Mouse (Mus musculus): ENCODE data around the gene Rgp1. TPM values are rescaled to one million over a fixed set of nuclear protein-coding genes. Genes with fewer than 3 reads are reported as not detected.

Rgp1 gene
- polyA plus RNA-seq, 1 experiment from 2014 or later, result 31.5 TPM

DNA sequence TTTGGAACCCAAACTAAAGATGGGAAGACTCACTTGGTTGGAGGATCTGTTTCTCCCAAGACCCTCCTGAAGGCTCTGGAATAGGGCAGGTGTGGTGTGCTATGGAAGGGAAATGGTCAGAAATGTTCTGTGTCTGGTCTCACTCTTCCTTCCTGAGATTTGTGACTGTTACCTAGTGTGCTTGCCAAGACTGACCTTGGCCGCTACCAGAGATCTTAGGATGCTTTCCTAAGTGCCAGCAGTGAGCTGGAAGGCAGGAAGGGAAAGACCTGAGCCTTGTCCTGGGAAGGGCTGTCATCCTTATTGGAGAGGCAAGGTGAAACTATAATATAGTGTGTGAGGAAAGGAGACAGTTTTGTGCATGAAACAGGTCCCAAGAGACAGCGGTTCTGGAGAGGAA is 55.2 kb downstream of the Rgp1 start:
- Histone ChIP-seq H3K4me2 (peak overlapping the region; percentile 83), H3K27ac (no peak overlapping the region), H3K4me3 (no peak overlapping the region), H3K27me3 (no peaks in the 10 kb centered on the region), H3K9me3 (no peaks in the 10 kb centered on the region), H3K36me3 (no peaks in the 10 kb centered on the region), H3K4me1 (replicated peaks) (peaks cover 59% of the 10 kb centered on the region), H3K9ac (peak overlapping the region; percentile 86; the same call in 1 of the 2 replicates)
- 100% methylated on average over 2 of the region's 2 CpGs for WGBS
- ATAC-seq (ENCODE audit: low FRiP score), result no peak

- WGBS, result 91% methylated on average over 7 of the region's 7 CpGs
- Histone ChIP-seq H3K27ac (no peak overlapping the region), H3K36me3 (no peaks in the 10 kb centered on the region), H3K4me1 (replicated peaks) (peaks cover 58% of the 10 kb centered on the region), H3K9me3 (no peaks in the 10 kb centered on the region), H3K4me2 (no peak overlapping the region; the same call in 1 of the 2 replicates), H3K4me3 (no peak overlapping the region), H3K27me3 (no peaks in the 10 kb centered on the region), H3K9ac (peak overlapping the region; percentile 29; the same call in 1 of the 2 replicates)
- no peak for ATAC-seq (ENCODE audit: low FRiP score)
Observed at GRCm38 (mm10) chr4:43634621-43635374, 56.3 kb downstream of the Rgp1 start.

DNA sequence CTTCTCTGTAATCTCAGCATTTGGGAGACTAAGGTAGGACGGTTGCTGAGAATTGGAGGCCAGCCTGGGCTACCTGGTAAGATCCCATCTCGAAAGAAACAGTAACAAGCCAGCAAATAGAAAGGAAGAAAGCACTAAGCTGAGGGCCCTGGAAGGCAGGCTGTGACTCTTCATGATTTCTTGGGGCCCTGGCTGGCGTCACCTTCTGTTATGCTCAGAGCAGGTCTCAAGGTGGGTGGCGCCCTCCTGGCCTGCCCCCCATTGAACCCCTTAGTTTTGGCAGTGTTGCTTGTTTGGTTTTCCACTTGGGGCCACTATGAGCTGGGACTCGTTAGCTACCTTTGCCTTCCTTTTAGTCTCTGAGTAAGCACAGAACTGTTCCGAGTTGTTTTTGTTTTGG is 58.2 kb downstream of the Rgp1 start:
- Histone ChIP-seq H3K9ac (no peak overlapping the region), H3K36me3 (peaks cover 6% of the 10 kb centered on the region; the same call in 1 of the 2 replicates), H3K27ac (no peak overlapping the region), H3K4me1 (replicated peaks) (peaks cover 44% of the 10 kb centered on the region), H3K4me3 (no peak overlapping the region), H3K27me3 (no peaks in the 10 kb centered on the region), H3K4me2 (no peak overlapping the region), H3K9me3 (no peaks in the 10 kb centered on the region)
- no peak for ATAC-seq (ENCODE audit: low FRiP score)
- 82% methylated on average over 6 of the region's 6 CpGs for WGBS

Small RNA genes lying within 50 kb of the gene (microRNA-seq; reads per million reads assigned to microRNA genes)
- not detected for gene Gm25262

Other genes with a start within 250 kb of the Rgp1 start
- gene Rusc2, start 196.7 kb upstream of the Rgp1 start, polyA plus RNA-seq (2015; fragmentation: Nextera tagmentation; extraction: Ambion mirVana), result 70.8 and 75.4 TPM in 2 replicates
- 0.71 and 1.4 TPM in 2 replicates for gene Fam166b, start 149.6 kb upstream of the Rgp1 start, polyA plus RNA-seq (2015; fragmentation: Nextera tagmentation; extraction: Ambion mirVana)
- gene Tesk1, start 136.8 kb upstream of the Rgp1 start, polyA plus RNA-seq (2015; fragmentation: Nextera tagmentation; extraction: Ambion mirVana), result 8.7 and 9.7 TPM in 2 replicates
- gene Cd72, start 124.1 kb upstream of the Rgp1 start, polyA plus RNA-seq (2015; fragmentation: Nextera tagmentation; extraction: Ambion mirVana), result 3.5 and 4.7 TPM in 2 replicates
- not detected in 2 replicates for gene Sit1, start 95.0 kb upstream of the Rgp1 start, polyA plus RNA-seq (2015; fragmentation: Nextera tagmentation; extraction: Ambion mirVana)
- 65.1 and 69.0 TPM in 2 replicates for gene Ccdc107, start 85.8 kb upstream of the Rgp1 start, polyA plus RNA-seq (2015; fragmentation: Nextera tagmentation; extraction: Ambion mirVana)
- 8.4 and 8.9 TPM in 2 replicates for gene Arhgef39, start 79.0 kb upstream of the Rgp1 start, polyA plus RNA-seq (2015; fragmentation: Nextera tagmentation; extraction: Ambion mirVana)
- gene Car9, start 71.7 kb upstream of the Rgp1 start, polyA plus RNA-seq (2015; fragmentation: Nextera tagmentation; extraction: Ambion mirVana), result 0.19 and 0.25 TPM in 2 replicates
- gene Tpm2, start 55.0 kb upstream of the Rgp1 start, polyA plus RNA-seq (2015; fragmentation: Nextera tagmentation; extraction: Ambion mirVana), result 18.8 and 20.9 TPM in 2 replicates
- gene Creb3, start 16.4 kb upstream of the Rgp1 start, polyA plus RNA-seq (2015; fragmentation: Nextera tagmentation; extraction: Ambion mirVana), result 79.3 and 80.9 TPM in 2 replicates
- gene Tln1, start 16.0 kb upstream of the Rgp1 start, polyA plus RNA-seq (2015; fragmentation: Nextera tagmentation; extraction: Ambion mirVana), result 64.5 and 66.2 TPM in 2 replicates
- gene Gba2, start 158 bp downstream of the Rgp1 start, polyA plus RNA-seq (2015; fragmentation: Nextera tagmentation; extraction: Ambion mirVana), result 53.6 and 53.8 TPM in 2 replicates
- gene Msmp, start 5.8 kb downstream of the Rgp1 start, polyA plus RNA-seq (2015; fragmentation: Nextera tagmentation; extraction: Ambion mirVana), result 2.6 TPM in 1 of 2 replicates, not detected in the other
- gene Npr2, start 53.2 kb downstream of the Rgp1 start, polyA plus RNA-seq (2015; fragmentation: Nextera tagmentation; extraction: Ambion mirVana), result 17.1 and 18.5 TPM in 2 replicates
- gene Spag8, start 74.9 kb downstream of the Rgp1 start, polyA plus RNA-seq (2015; fragmentation: Nextera tagmentation; extraction: Ambion mirVana), result 6.1 and 8.4 TPM in 2 replicates
- gene Hint2, start 77.8 kb downstream of the Rgp1 start, polyA plus RNA-seq (2015; fragmentation: Nextera tagmentation; extraction: Ambion mirVana), result 74.8 and 78.6 TPM in 2 replicates
- gene Tmem8b, start 90.3 kb downstream of the Rgp1 start, polyA plus RNA-seq (2015; fragmentation: Nextera tagmentation; extraction: Ambion mirVana), result 16.2 and 16.6 TPM in 2 replicates
- 2.3 and 2.8 TPM in 2 replicates for gene Fam221b, start 90.4 kb downstream of the Rgp1 start, polyA plus RNA-seq (2015; fragmentation: Nextera tagmentation; extraction: Ambion mirVana)
- not detected in 2 replicates for gene Olfr70, start 122.1 kb downstream of the Rgp1 start, polyA plus RNA-seq (2015; fragmentation: Nextera tagmentation; extraction: Ambion mirVana)
- not detected in 2 replicates for gene Olfr71, start 131.5 kb downstream of the Rgp1 start, polyA plus RNA-seq (2015; fragmentation: Nextera tagmentation; extraction: Ambion mirVana)
- gene Hrct1, start 148.5 kb downstream of the Rgp1 start, polyA plus RNA-seq (2015; fragmentation: Nextera tagmentation; extraction: Ambion mirVana), result 0.18 and 0.35 TPM in 2 replicates
- gene Spaar, start 151.3 kb downstream of the Rgp1 start, polyA plus RNA-seq (2015; fragmentation: Nextera tagmentation; extraction: Ambion mirVana), result not detected in 2 replicates
- not detected in 2 replicates for gene Olfr159, start 192.3 kb downstream of the Rgp1 start, polyA plus RNA-seq (2015; fragmentation: Nextera tagmentation; extraction: Ambion mirVana)
- not detected in 2 replicates for gene Olfr156, start 245.2 kb downstream of the Rgp1 start, polyA plus RNA-seq (2015; fragmentation: Nextera tagmentation; extraction: Ambion mirVana)

All from hindbrain, embryonic 13.5 days (tissue).